Mouse (Mus musculus): Measurements from ENCODE around the gene Agbl3. TPM values are rescaled to one million over a fixed set of nuclear protein-coding genes. Genes with fewer than 3 reads are reported as not detected.

The Agbl3 gene
- 1.7 TPM for polyA plus RNA-seq (2015; fragmentation: Illumina TruSeq; extraction: RNeasy Lipid Tissue Mini Kit (QIAGEN cat#74804); ENCODE audit: insufficient read depth, low read depth, low replicate concordance)

GRCm38 (mm10) chr6:34780231-34780942 is at the start of gene Agbl3:
Gene Agbl3 (plus strand): TSS chr6:34780432.

GRCm38 (mm10) chr6:34862791-34863403 is 82.7 kb downstream of the Agbl3 start, which contains the start of gene Tmem140:
Gene Tmem140 (plus strand): TSS chr6:34863146.

GRCm38 (mm10) chr6:34877509-34878321 is 97.5 kb downstream of the Agbl3 start, which contains the start of gene Cyren:
Gene Cyren (minus strand): TSS chr6:34878060.

Other genes starting within 250 kb of the Agbl3 start
- gene Cald1, start 181.9 kb upstream of the Agbl3 start, polyA plus RNA-seq (2015; fragmentation: Illumina TruSeq; extraction: RNeasy Lipid Tissue Mini Kit (QIAGEN cat#74804); ENCODE audit: insufficient read depth, low read depth, low replicate concordance) = 31.9 TPM
- gene Tmem140, start 82.7 kb downstream of the Agbl3 start, polyA plus RNA-seq (2015; fragmentation: Illumina TruSeq; extraction: RNeasy Lipid Tissue Mini Kit (QIAGEN cat#74804); ENCODE audit: insufficient read depth, low read depth, low replicate concordance) = 8.9 TPM
- gene Cyren, start 97.6 kb downstream of the Agbl3 start, polyA plus RNA-seq (2015; fragmentation: Illumina TruSeq; extraction: RNeasy Lipid Tissue Mini Kit (QIAGEN cat#74804); ENCODE audit: insufficient read depth, low read depth, low replicate concordance) = 4.2 TPM
- gene Wdr91, start 130.4 kb downstream of the Agbl3 start, polyA plus RNA-seq (2015; fragmentation: Illumina TruSeq; extraction: RNeasy Lipid Tissue Mini Kit (QIAGEN cat#74804); ENCODE audit: insufficient read depth, low read depth, low replicate concordance) = 4.0 TPM
- not detected for gene Stra8, start 139.7 kb downstream of the Agbl3 start, polyA plus RNA-seq (2015; fragmentation: Illumina TruSeq; extraction: RNeasy Lipid Tissue Mini Kit (QIAGEN cat#74804); ENCODE audit: insufficient read depth, low read depth, low replicate concordance)
- gene Slc23a4, start 208.0 kb downstream of the Agbl3 start, polyA plus RNA-seq (2015; fragmentation: Illumina TruSeq; extraction: RNeasy Lipid Tissue Mini Kit (QIAGEN cat#74804); ENCODE audit: insufficient read depth, low read depth, low replicate concordance) = 0.92 TPM